38 mouse cellular contexts compared by ENCODE assay signal in genomic region chr11:113768356-113768755, GRCm38 (mm10). TPM values are rescaled to one million over a fixed set of nuclear protein-coding genes. Genes with fewer than 3 reads are reported as not detected.
A peak's percentile ranks its signal among the peaks of the same experiment; 100 is the strongest.
DNase-seq lines count a peak whose midpoint lies in the region; ATAC-seq and TF ChIP-seq lines count a peak whose summit lies in the region.
"Had no signal": no experiment of that assay in that cellular context is flagged by ENCODE, and none has a peak within 500 bp of the region (broad histone marks: within the 10 kb centered on the region; RNA-seq: fewer than 3 reads in every experiment).

No protein-coding gene starts in this region.

- H3K9ac ChIP-seq in forebrain, embryonic 14.5 days (ENCODE audit: low read length): no peak overlapping the region
- no peak overlapping the region for H3K9ac ChIP-seq in forebrain, embryonic 15.5 days (replicated peaks)
- no peak overlapping the region for H3K9ac ChIP-seq in embryonic facial prominence, embryonic 15.5 days
- H3K9ac ChIP-seq: heart, embryonic 15.5 days; kidney, embryonic 15.5 days; liver, embryonic 15.5 days; lung, embryonic 15.5 days; midbrain, embryonic 13.5 days; neural tube, embryonic 13.5 days had no signal

- no peaks in the 10 kb centered on the region for H3K36me3 ChIP-seq in forebrain, embryonic 14.5 days (ENCODE audit: control insufficient read depth, insufficient read depth, low read length)
- no peaks in the 10 kb centered on the region for H3K36me3 ChIP-seq in forebrain, embryonic 15.5 days
- no peaks in the 10 kb centered on the region for H3K36me3 ChIP-seq in embryonic facial prominence, embryonic 15.5 days
- H3K36me3 ChIP-seq: G1E; heart, embryonic 15.5 days; kidney, embryonic 15.5 days; liver, embryonic 15.5 days; lung, embryonic 15.5 days; midbrain, embryonic 13.5 days; neural tube, embryonic 13.5 days had no signal

- TF ChIP-seq POLR2A in brain, embryonic 14.5 days (IDR thresholded peaks at IDR 0.05; ENCODE audit: borderline replicate concordance, extremely low read depth, insufficient read depth, insufficient read length, poor library complexity, severe bottlenecking): no peak
- no peak for TF ChIP-seq POLR2A in cerebellum, adult 2 months (IDR thresholded peaks at IDR 0.05; ENCODE audit: borderline replicate concordance, insufficient read depth, low read length)

- no peak overlapping the region for H3K4me2 ChIP-seq in forebrain, embryonic 14.5 days (ENCODE audit: low read length)
- H3K4me2 ChIP-seq in forebrain, embryonic 15.5 days (replicated peaks): no peak overlapping the region
- no peak overlapping the region for H3K4me2 ChIP-seq in embryonic facial prominence, embryonic 15.5 days (replicated peaks)
- H3K4me2 ChIP-seq: heart, embryonic 15.5 days; kidney, embryonic 15.5 days; liver, embryonic 15.5 days; lung, embryonic 15.5 days; midbrain, embryonic 13.5 days; neural tube, embryonic 13.5 days had no signal

- no peaks in the 10 kb centered on the region for H3K9me3 ChIP-seq in forebrain, embryonic 14.5 days (replicated peaks; ENCODE audit: control insufficient read depth, low read length)
- no peaks in the 10 kb centered on the region for H3K9me3 ChIP-seq in forebrain, embryonic 15.5 days
- no peaks in the 10 kb centered on the region for H3K9me3 ChIP-seq in embryonic facial prominence, embryonic 15.5 days (replicated peaks)
- H3K9me3 ChIP-seq: G1E; heart, embryonic 15.5 days; kidney, embryonic 15.5 days; liver, embryonic 15.5 days; lung, embryonic 15.5 days; midbrain, embryonic 13.5 days; neural tube, embryonic 13.5 days had no signal

- H3K4me3 ChIP-seq in forebrain, embryonic 14.5 days (ENCODE audit: low read depth, low read length): no peak overlapping the region
- H3K4me3 ChIP-seq in forebrain, embryonic 15.5 days: no peak overlapping the region
- no peak overlapping the region for H3K4me3 ChIP-seq in embryonic facial prominence, embryonic 15.5 days (replicated peaks)
- H3K4me3 ChIP-seq in cerebellum, adult 2 months (replicated peaks; ENCODE audit: insufficient read depth, low read depth, low read length): no peak overlapping the region
- H3K4me3 ChIP-seq: erythroblast, embryonic 14.5 days; gastrocnemius, adult 2 months; heart, embryonic 15.5 days; kidney, embryonic 15.5 days; layer of hippocampus, adult 2 months; liver, embryonic 15.5 days; lung, embryonic 15.5 days; midbrain, embryonic 13.5 days; neural tube, embryonic 13.5 days had no signal

- DNase-seq in forebrain, embryonic 14.5 days (ENCODE audit: low spot score): peak; percentile 55
- DNase-seq in 3T3-L1 (ENCODE audit: low read depth, low spot score): peak; percentile 42
- DNase-seq in brain, embryonic 14.5 days (ENCODE audit: low read depth): peak; percentile 64
- no peak for DNase-seq in thymus, postnatal 25 days
- no peak for DNase-seq in cerebellum, adult 2 months
- DNase-seq in layer of hippocampus, postnatal 10 days (ENCODE audit: low spot score in 2 of 2): no peak
- DNase-seq: adrenal gland, adult 2 months; adrenal gland, postnatal 36 days; cerebellum, adult 11 months; cerebellum, adult 9-11 months; gastrocnemius, adult 2 months; gastrocnemius, postnatal 36 days; kidney, adult 18-20 months; kidney, postnatal 36 days; left cerebral cortex, postnatal 4 days; liver; right cerebral cortex, postnatal 4 days; thymus, adult 18-20 months; thymus, postnatal 36 days had no signal

- no peaks in the 10 kb centered on the region for H3K27me3 ChIP-seq in forebrain, embryonic 14.5 days (replicated peaks; ENCODE audit: control insufficient read depth, insufficient read depth, low read length)
- H3K27me3 ChIP-seq in forebrain, embryonic 15.5 days: no peaks in the 10 kb centered on the region
- H3K27me3 ChIP-seq in embryonic facial prominence, embryonic 15.5 days: no peaks in the 10 kb centered on the region
- no peaks in the 10 kb centered on the region for H3K27me3 ChIP-seq in cerebellum, adult 2 months (ENCODE audit: control insufficient read depth, insufficient read depth, low read length)
- H3K27me3 ChIP-seq: heart, embryonic 15.5 days; kidney, embryonic 15.5 days; lung, embryonic 15.5 days; midbrain, embryonic 13.5 days; neural tube, embryonic 13.5 days had no signal

- no peak for TF ChIP-seq CTCF in brain, embryonic 14.5 days (IDR thresholded peaks at IDR 0.05; ENCODE audit: borderline replicate concordance, extremely low read depth, insufficient read depth, insufficient read length)
- no peak for TF ChIP-seq CTCF in cerebellum, adult 2 months (IDR thresholded peaks at IDR 0.05; ENCODE audit: borderline replicate concordance, insufficient read depth, low read depth, low read length)

- no peak for ATAC-seq in forebrain, embryonic 14.5 days
- ATAC-seq in forebrain, embryonic 15.5 days (replicated peaks): no peak
- ATAC-seq in embryonic facial prominence, embryonic 15.5 days (ENCODE audit: insufficient number of reproducible peaks, low FRiP score, low TSS enrichment, low read depth): no peak
- ATAC-seq: hindbrain, embryonic 16.5 days; midbrain, embryonic 13.5 days had no signal

- 44% methylated on average over 3 of the region's 3 CpGs for WGBS in forebrain, embryonic 14.5 days
- 53% methylated on average over 3 of the region's 3 CpGs for WGBS in forebrain, embryonic 15.5 days
- 32% methylated on average over 3 of the region's 3 CpGs for WGBS in embryonic facial prominence, embryonic 15.5 days
- 83% methylated on average over 3 of the region's 3 CpGs for WGBS in cerebellum, adult 2 months

- 0 out of 2 replicates have a peak, but pooled peaks cover 4% of the 10 kb centered on the region for H3K4me1 ChIP-seq in forebrain, embryonic 14.5 days (ENCODE audit: control insufficient read depth, insufficient read depth, low read length)
- H3K4me1 ChIP-seq in forebrain, embryonic 15.5 days: peaks cover 17% of the 10 kb centered on the region
- H3K4me1 ChIP-seq in embryonic facial prominence, embryonic 15.5 days: peaks cover 71% of the 10 kb centered on the region
- no peaks in the 10 kb centered on the region for H3K4me1 ChIP-seq in cerebellum, adult 2 months (ENCODE audit: control insufficient read depth, insufficient read depth, low read length)

- H3K27ac ChIP-seq in forebrain, embryonic 14.5 days (ENCODE audit: low read depth, low read length): no peak overlapping the region
- H3K27ac ChIP-seq in forebrain, embryonic 15.5 days (replicated peaks): no peak overlapping the region; the same call in 1 of the 2 replicates
- H3K27ac ChIP-seq in embryonic facial prominence, embryonic 15.5 days (replicated peaks): peak overlapping the region; percentile 72
- no peak overlapping the region for H3K27ac ChIP-seq in cerebellum, adult 2 months (ENCODE audit: insufficient read depth, low read length)
- H3K27ac ChIP-seq: layer of hippocampus, adult 2 months; liver, embryonic 15.5 days; macrophage; midbrain, embryonic 13.5 days; neural tube, embryonic 13.5 days; stomach, postnatal 0 days had no signal

RNA-seq across cellular contexts. Expression of gene Cdc42ep4, which starts 16.7 kb away (rescaled TPM):
- polyA plus RNA-seq in forebrain, embryonic 14.5 days (2014; fragmentation: Nextera tagmentation; extraction: Ambion mirVana): 52.4 and 61.5 TPM in 2 replicates
- polyA plus RNA-seq in forebrain, embryonic 15.5 days (2015; fragmentation: Nextera tagmentation; extraction: Ambion mirVana): 91.5 and 97.2 TPM in 2 replicates
- polyA plus RNA-seq in brain, embryonic 14.5 days (2012; rRNA removed): 51.2 and 61.3 TPM in 2 replicates
- 82.2 and 86.2 TPM in 2 replicates for polyA plus RNA-seq in embryonic facial prominence, embryonic 15.5 days (2015; fragmentation: Nextera tagmentation; extraction: Ambion mirVana)
- polyA plus RNA-seq in cerebellum, adult 2 months (2012; rRNA removed): 73.8 and 77.5 TPM in 2 replicates
- 10 to 100 TPM; 43.2 to 47.6 TPM for total RNA-seq in layer of hippocampus, postnatal 10 days (2021)

RNA-seq across cellular contexts. Expression of gene Cpsf4l, which starts 58.5 kb away (rescaled TPM):
- polyA plus RNA-seq in forebrain, embryonic 14.5 days (2014; fragmentation: Nextera tagmentation; extraction: Ambion mirVana): not detected in 2 replicates
- 0.18 and 0.38 TPM in 2 replicates for polyA plus RNA-seq in forebrain, embryonic 15.5 days (2015; fragmentation: Nextera tagmentation; extraction: Ambion mirVana)
- 0.28 and 0.29 TPM in 2 replicates for polyA plus RNA-seq in brain, embryonic 14.5 days (2012; rRNA removed)
- 1.6 and 2.1 TPM in 2 replicates for polyA plus RNA-seq in embryonic facial prominence, embryonic 15.5 days (2015; fragmentation: Nextera tagmentation; extraction: Ambion mirVana)
- polyA plus RNA-seq in cerebellum, adult 2 months (2012; rRNA removed): 7.5 and 7.6 TPM in 2 replicates
- not detected for total RNA-seq in layer of hippocampus, postnatal 10 days (2021)
- total RNA-seq: common myeloid progenitor, adult 5-6 weeks; G1E; gastrocnemius, adult 2 months; gastrocnemius, postnatal 36 days; heart, adult 8-10 months; heart, postnatal 25 days; layer of hippocampus, adult 2 months; left cerebral cortex, postnatal 4 days; megakaryocyte-erythroid progenitor cell, adult 5-6 weeks had no signal
- polyA plus RNA-seq: adrenal gland, adult 2 months; erythroblast, embryonic 14.5 days; G1E; liver, embryonic 15.5 days; macrophage; spleen, adult 2 months had no signal

Comparison
In these comparisons a context has a peak if more than half of its experiments do, and no peak if none do; other contexts are left out.
1. DNase-seq: peak in forebrain, embryonic 14.5 days (single experiment), 3T3-L1 (single experiment) and brain, embryonic 14.5 days (single experiment); none in thymus, postnatal 25 days (single experiment), cerebellum, adult 2 months (0 of 2) and layer of hippocampus, postnatal 10 days (0 of 2).